Mouse (Mus musculus) ES-Bruce4 (cell line): ENCODE data around the gene Slc35a3. TPM values are rescaled to one million over a fixed set of nuclear protein-coding genes. Genes with fewer than 3 reads are reported as not detected.
"Not testable (repeated sequence)": the region's sequence is repeated elsewhere in the genome, so short reads cannot be mapped to it uniquely, and the experiment has no call there.

Experiments
- H3K27ac ChIP-seq: 2 replicates; pipeline ENCODE4 v1.5.1; 2012; ENCODE audit warnings: low read length, inconsistent platforms; ENCODE audit not compliant: insufficient read depth
- H3K27me3 ChIP-seq: 2 replicates; pipeline ENCODE4 v1.6.1; 2012; ENCODE audit warnings: mild to moderate bottlenecking, low read length, inconsistent platforms; ENCODE audit not compliant: control insufficient read depth, poor library complexity, insufficient read depth, severe bottlenecking
- H3K36me3 ChIP-seq: 2 replicates; pipeline ENCODE4 v1.6.1; 2012; ENCODE audit warnings: inconsistent platforms, mild to moderate bottlenecking, low read length, moderate library complexity; ENCODE audit not compliant: control insufficient read depth, poor library complexity, insufficient read depth, severe bottlenecking
- H3K4me1 ChIP-seq: one replicate; pipeline ENCODE4 v1.8.1; 2011; ENCODE audit warnings: low read length; ENCODE audit not compliant: control insufficient read depth, insufficient read depth
- H3K4me3 ChIP-seq: 2 replicates; pipeline ENCODE4 v1.5.1; 2011; ENCODE audit warnings: low read depth, mild to moderate bottlenecking, low read length
- H3K9ac ChIP-seq: 2 replicates; pipeline ENCODE4 v1.6.1; 2012; ENCODE audit warnings: low read depth, mild to moderate bottlenecking, inconsistent platforms; ENCODE audit not compliant: poor library complexity, severe bottlenecking
- H3K9me3 ChIP-seq: replicated peaks from 2 replicates; pipeline ENCODE4 v1.6.1; 2012; ENCODE audit warnings: mild to moderate bottlenecking, low read length, inconsistent platforms; ENCODE audit not compliant: control insufficient read depth, poor library complexity, insufficient read depth, severe bottlenecking
- CTCF ChIP-seq: IDR thresholded peaks from one replicate; pipeline ENCODE4 v1.8.1; 2011; ENCODE audit warnings: low read depth, low read length
- EP300 ChIP-seq: IDR thresholded peaks from 2 replicates; pipeline ENCODE4 v1.6.1; 2011; ENCODE audit warnings: low read depth, low read length; ENCODE audit not compliant: insufficient read depth
- POLR2A ChIP-seq: IDR thresholded peaks from one replicate; pipeline ENCODE4 v1.8.1; 2011; ENCODE audit warnings: low read length; ENCODE audit not compliant: insufficient read depth
- polyA plus RNA-seq: library from polyadenylated mRNA; stranded (reverse); fragments of >200 nt; gene quantifications from 2 replicates; pipeline ENCODE4 v1.2.4, GENCODE M21; 2011; ENCODE audit warnings: low read depth; ENCODE audit not compliant: missing spikeins, insufficient read depth, insufficient read length

Slc35a3 gene
- polyA plus RNA-seq, 1 experiment, result 31.3 TPM

DNA sequence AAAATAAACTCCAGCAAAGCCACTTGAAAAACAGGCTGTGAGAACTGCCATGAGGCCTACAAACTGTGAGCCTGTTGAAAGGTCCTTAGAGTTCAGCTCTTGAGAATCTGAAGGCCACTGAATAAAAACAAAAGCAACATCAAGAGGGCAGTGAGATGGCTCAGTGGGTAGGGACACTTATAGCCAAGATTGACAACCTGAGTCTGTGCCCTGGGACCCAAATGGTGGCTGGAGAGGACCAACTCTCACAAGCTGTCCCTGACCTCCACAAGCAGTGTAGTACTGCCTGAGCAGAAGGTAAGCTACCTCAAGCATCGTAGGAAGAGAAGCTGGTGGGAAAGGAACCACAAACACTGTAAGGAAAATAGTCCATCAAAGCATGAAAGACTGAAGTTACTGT is 31.5 kb downstream of the Slc35a3 start, which contains the start of gene Gm43191:
TSS of gene Gm43191 (minus strand) at position 101 of the 400 bp plus-strand sequence.
- no peaks in the 10 kb centered on the region; the same call in 1 of the 2 replicates for H3K36me3 ChIP-seq
- no peak for TF ChIP-seq POLR2A
- no peak for TF ChIP-seq CTCF
- TF ChIP-seq EP300, result no peak

GRCm38 (mm10) chr3:116664281-116664680 is 48.4 kb downstream of the Slc35a3 start:
- H3K27me3 ChIP-seq, H3K36me3 ChIP-seq, H3K9ac ChIP-seq, H3K4me1 ChIP-seq, H3K27ac ChIP-seq, H3K4me3 ChIP-seq, H3K9me3 ChIP-seq: not testable (repeated sequence)

More for the DNA sequence above, 31.5 kb downstream of the Slc35a3 start, which contains the start of gene Gm43191:
- no peak within 1 kb of the TSS for H3K9ac ChIP-seq
- H3K4me1 ChIP-seq, result no peaks in the 10 kb centered on the region
- no peak within 1 kb of the TSS for H3K27ac ChIP-seq
- H3K9me3 ChIP-seq, result no peaks in the 10 kb centered on the region
- H3K4me3 ChIP-seq, result no peak within 1 kb of the TSS
- no peaks in the 10 kb centered on the region for H3K27me3 ChIP-seq

DNA sequence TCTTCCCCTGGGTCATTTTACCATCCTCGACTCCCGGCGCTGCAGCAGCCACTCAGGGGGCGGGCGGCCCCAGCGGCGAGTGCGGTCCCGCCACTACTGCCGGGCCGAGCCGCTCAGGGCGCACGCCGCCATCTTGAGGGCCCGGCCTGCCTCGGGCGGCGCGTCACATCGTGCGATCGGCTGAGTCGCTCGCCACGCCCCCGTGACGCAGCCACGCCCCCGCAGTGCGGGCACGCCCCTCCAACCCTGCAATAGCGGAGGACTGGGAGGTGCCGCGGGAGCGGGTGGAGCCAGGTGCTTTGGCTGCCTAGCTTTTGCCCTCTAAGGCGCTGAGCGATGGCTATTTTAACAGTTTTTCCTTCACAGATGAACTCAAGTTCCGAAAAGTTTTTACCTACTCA is 50.2 kb downstream of the Slc35a3 start, which contains the start of gene Mfsd14a:
TSS of gene Mfsd14a (minus strand) at position 215 of the 401 bp plus-strand sequence.
- Histone ChIP-seq H3K36me3 (no peaks in the 10 kb centered on the region), H3K4me3 (peak within 1 kb of the TSS; percentile 100), H3K9me3 (no peaks in the 10 kb centered on the region), H3K9ac (peak within 1 kb of the TSS; percentile 90), H3K27ac (peak within 1 kb of the TSS; percentile 37; the same call in 1 of the 2 replicates), H3K4me1 (peaks cover 2% of the 10 kb centered on the region), H3K27me3 (no peaks in the 10 kb centered on the region)
- TF ChIP-seq EP300 (no peak), CTCF (no peak), POLR2A (peak; percentile 62)

DNA sequence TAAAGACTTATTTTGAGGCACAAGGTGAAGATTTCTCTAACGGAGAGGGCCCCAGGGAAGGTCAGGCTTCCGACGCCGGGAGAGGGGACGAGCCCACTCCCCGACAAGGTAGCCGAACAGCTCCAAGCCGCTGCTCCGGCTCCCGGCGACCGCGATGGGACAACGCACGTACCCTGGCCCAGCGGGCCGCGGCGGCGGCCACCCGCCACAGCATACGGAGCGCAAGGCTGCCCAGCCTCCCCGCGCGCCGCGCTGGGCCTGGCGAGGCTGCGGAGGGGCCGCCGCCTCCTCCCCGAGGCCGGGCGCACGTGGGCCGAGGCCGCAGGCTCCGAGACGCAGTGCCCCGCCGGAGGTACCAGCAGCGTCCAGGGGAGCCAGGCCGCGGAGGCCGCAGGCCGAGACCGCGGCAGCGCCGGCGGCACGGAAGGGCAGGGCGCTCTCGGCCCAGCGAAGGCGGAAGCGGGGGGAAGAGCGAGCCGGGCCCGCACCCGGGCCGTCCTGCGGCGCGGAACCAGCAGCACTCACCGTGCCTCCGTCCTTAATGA is 50.7 kb downstream of the Slc35a3 start:
- Histone ChIP-seq H3K9ac (peak overlapping the region; percentile 90), H3K4me3 (peak overlapping the region; percentile 100), H3K36me3 (no peaks in the 10 kb centered on the region), H3K27me3 (no peaks in the 10 kb centered on the region), H3K9me3 (no peaks in the 10 kb centered on the region), H3K4me1 (peaks cover 2% of the 10 kb centered on the region), H3K27ac (0 out of 2 replicates have a peak overlapping the region, but pooled peaks have one; percentile 37)
- TF ChIP-seq EP300 (no peak), POLR2A (no peak), CTCF (no peak)

GRCm38 (mm10) chr3:116661288-116661869 is 51.3 kb downstream of the Slc35a3 start:
- Histone ChIP-seq H3K4me1 (peaks cover 4% of the 10 kb centered on the region), H3K9ac (peak overlapping the region; percentile 90)

GRCm38 (mm10) chr3:116659856-116660430 is 52.7 kb downstream of the Slc35a3 start:
- Histone ChIP-seq H3K9me3 (no peaks in the 10 kb centered on the region), H3K27ac (no peak overlapping the region), H3K9ac (peak overlapping the region; percentile 23; the same call in 1 of the 2 replicates), H3K27me3 (no peaks in the 10 kb centered on the region), H3K4me1 (peaks cover 8% of the 10 kb centered on the region), H3K4me3 (peak overlapping the region; percentile 19), H3K36me3 (no peaks in the 10 kb centered on the region)
- no peak for TF ChIP-seq CTCF

More at GRCm38 (mm10) chr3:116661288-116661869, 51.3 kb downstream of the Slc35a3 start:
- TF ChIP-seq CTCF, result no peak
- TF ChIP-seq POLR2A, result no peak
- no peak for TF ChIP-seq EP300
- Histone ChIP-seq H3K27me3 (no peaks in the 10 kb centered on the region), H3K27ac (peak overlapping the region; percentile 37; the same call in 1 of the 2 replicates), H3K4me3 (peak overlapping the region; percentile 100), H3K36me3 (no peaks in the 10 kb centered on the region), H3K9me3 (no peaks in the 10 kb centered on the region)
